Mouse (Mus musculus) erythroblast, adult 5-6 weeks (primary cell): ENCODE results near the gene Mrps18a. TPM values are rescaled to one million over a fixed set of nuclear protein-coding genes. Genes with fewer than 3 reads are reported as not detected.
A peak's percentile ranks its signal among the peaks of the same experiment; 100 is the strongest.

Experiments
- ATAC-seq: replicated peaks from 2 replicates; pipeline ENCODE4 v1.8.0; 2016; ENCODE audit warnings: moderate number of reproducible peaks, mild to moderate bottlenecking, moderate TSS enrichment, inconsistent platforms; ENCODE audit not compliant: poor library complexity, low FRiP score, severe bottlenecking
- total RNA-seq, 2 experiments: library from RNA; stranded (forward) in 1 of 2; stranded (reverse) in 1 of 2; fragments of 150-400 nt in 1 of 2; fragments of 200-764, 138-1000 nt in 1 of 2; gene quantifications; 2 replicates each; pipeline versions ENCODE4 v1.2.3 to v1.2.4; 2015 to 2017; ENCODE audit warnings: low replicate concordance in 2 of 2

The Mrps18a gene
- total RNA-seq, 2 experiments from 2014 or later, result 20.9 to 21.0 TPM

- ATAC-seq, result peak; percentile 83
These were observed 22.1 kb downstream of the Mrps18a start for GRCm38 (mm10) chr17:46132862-46133261.

DNA sequence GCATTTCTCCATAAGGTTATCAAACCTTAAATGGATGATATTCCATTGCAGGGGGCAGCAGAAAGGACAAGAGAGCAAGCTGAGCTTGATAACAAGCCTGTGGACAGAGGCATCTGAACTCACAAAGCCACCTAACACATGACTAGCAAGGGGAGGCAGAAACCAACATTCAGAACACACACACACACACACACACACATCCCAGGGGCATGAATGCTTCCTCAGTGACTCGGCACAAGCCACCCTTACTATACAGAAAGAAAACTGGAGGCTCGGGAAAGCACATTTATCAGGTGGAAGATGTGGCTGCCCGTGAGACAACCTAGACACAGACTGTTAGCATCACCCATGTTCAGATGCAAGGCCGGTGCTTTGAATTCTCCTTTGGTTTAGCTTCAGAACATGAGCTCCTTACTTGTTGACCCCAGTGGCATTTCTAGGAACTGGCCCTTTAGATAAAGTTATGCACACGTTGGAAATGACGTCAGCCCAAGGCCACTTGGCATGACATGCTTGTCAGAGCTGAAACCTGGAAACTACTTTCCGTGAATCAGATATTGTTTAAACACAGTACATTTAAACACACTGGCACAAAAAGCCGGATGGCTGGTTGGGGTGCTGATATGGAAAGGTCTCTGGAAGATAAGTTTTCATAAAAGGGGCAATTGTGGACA is 27.9 kb downstream of the Mrps18a start:
- peak; percentile 58 for ATAC-seq

DNA sequence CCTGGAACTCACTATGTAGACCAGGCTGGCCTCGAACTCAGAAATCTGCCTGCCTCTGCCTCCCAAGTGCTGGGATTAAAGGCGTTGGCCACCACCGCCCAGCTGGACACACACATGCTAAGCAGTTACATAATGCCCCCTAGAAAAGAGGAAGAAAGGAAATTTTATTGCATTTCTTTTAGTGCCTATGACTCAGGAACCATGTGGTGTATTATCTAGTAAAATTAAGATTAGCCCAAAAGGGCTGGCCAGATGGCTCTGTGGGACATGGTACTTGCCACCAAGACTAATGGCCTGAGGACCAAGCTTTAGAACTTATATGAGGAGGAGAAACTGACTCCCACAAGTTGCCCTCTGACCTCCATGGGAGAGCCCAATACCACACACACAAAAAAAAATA is 29.1 kb downstream of the Mrps18a start:
- no peak for ATAC-seq

- peak; percentile 82 for ATAC-seq
These were observed 33.0 kb downstream of the Mrps18a start, which contains the start of gene Rsph9 for GRCm38 (mm10) chr17:46143578-46144423. TSS of gene Rsph9 (minus strand) at chr17:46144216.

DNA sequence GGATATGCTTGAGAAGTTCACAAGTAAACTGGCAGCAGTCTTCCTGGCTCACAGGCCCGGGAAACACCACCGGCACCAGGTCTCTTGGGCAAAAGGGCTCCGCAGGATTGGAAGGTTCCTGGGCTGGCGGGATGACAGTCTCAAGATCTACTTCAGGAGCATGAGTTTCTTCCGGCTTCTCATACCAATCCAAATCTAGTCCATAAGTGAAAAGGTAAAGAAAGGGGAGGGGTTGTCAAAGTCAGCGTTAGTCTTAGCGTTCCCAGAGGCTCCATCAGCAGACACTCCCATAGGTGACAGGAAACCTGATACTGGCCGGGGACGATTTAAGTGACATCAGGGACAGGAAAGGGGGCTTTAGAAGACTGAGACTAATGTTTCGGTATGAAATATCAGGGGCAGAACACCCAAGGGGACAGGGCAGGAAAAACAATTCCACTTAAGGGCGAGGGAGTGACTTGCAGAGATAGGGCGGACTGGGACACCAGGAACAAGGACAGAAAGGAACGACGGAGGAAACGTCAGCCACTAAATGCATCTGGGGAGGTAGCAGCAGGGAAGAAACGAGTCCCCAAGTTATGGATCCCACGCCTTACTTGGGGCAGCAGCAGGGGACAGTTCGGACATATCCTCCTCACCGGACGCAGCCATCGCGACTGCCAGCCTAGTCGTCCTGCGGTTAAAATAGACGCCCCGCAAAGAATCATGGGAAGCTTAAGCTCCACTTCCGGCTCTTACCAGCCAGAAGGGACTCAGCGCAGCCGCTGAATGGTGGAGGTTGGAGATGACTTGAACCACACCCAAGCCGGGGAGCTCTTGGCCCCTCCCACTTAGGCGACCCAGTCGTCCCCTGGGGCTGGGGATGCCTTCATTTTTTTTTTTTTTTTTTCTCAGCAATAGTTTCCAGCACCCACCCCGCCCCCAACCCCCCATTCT is 42.3 kb downstream of the Mrps18a start, which contains the start of gene Mad2l1bp:
Mad2l1bp (minus strand) TSS at position 707 of the 936 bp plus-strand sequence.
- ATAC-seq, result peak; percentile 88

DNA sequence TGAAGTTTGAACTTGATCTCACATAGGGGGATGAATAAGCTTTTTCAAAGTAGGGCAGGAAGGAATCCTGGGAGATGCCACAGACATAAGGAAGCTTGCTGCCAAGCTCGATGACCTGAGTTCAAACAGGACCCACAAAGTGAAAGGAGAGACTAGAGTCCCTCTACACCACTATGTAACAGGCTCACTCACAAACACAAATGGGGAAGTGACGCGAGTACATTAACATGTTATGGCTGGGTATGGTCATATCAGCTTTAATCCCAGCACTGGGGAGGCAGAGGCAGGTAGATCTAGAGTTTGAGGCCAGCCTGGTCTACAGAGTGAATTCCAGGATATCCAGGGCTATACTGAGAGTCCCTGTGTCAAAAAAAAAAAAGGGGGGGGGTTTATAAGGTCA is 43.5 kb downstream of the Mrps18a start:
- ATAC-seq, result no peak

- ATAC-seq, result peak; percentile 52
These were observed 45.9 kb downstream of the Mrps18a start for GRCm38 (mm10) chr17:46156680-46157079.

GRCm38 (mm10) chr17:46157131-46157530 is 46.3 kb downstream of the Mrps18a start:
- ATAC-seq, result no peak

- peak; percentile 65 for ATAC-seq
These were observed 48.5 kb downstream of the Mrps18a start for GRCm38 (mm10) chr17:46159236-46159635.

DNA sequence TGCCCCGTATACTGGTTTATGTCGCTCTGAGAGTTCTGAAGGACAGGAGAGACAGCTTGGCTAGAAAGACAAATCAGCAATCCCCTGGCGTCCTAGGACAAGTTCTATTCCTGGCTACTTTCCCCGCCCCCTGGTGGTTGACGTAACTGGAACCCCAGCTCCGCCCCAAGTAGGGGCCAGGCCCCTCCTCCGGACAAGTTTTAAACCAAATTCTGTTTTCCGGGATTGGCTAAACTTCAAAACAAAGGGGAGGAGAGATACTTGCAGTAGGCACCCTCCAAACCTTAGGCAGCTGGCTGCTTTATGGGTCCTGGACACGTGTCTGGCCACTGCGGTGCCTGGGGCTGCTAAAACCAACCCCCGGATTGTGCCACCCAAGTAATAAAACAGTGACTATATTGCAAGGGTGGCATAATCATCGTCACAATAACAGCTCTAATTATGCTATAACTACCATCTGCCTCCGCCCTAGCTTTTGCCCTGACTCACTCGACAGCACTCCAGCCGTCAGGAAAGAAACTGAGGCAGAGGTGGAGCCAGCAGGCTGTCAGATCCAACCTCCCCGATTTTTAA is 49.4 kb downstream of the Mrps18a start:
- peak; percentile 65 for ATAC-seq

GRCm38 (mm10) chr17:46160686-46161085 is 49.9 kb downstream of the Mrps18a start, which contains the start of gene Gtpbp2:
TSS of gene Gtpbp2 (plus strand) at chr17:46161032.
- peak; percentile 71 for ATAC-seq

DNA sequence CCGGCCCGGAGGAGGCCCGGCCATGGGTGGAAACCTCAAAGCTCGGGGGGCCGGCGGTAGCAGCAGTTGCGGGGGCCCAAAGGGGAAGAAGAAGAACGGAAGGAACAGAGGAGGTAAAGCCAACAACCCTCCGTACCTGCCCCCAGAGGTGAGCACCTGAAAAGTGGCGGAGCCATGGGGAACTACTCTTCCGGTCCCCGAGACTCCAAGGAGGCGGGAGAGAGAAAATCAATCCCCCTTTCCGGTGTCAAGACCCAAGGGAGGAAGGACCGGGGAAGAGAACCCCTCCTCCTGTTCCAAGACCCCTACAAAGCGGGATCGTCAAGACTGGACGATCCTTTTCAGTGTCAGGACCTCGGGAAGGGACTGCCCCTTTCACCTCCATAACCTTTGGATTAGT is 50.4 kb downstream of the Mrps18a start:
- no peak for ATAC-seq

DNA sequence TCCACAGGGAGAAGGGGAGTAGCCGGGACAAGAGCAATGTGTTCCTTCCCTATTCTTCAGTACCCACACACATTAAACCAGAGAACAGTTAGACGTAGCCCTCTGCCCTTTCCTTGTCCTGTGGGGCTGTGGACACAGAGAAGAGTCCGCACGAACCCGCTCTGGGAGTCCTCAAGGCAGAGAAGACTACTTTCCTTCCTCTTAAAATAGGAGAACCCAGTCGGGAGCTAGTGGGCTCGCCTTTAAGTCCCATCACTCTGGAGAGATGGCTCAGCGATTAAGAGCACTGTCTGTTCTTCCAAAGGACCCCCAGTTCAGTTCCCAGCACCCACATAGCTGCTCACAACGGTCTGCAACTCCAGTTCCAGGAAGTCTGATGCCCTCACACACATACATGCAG is 50.9 kb downstream of the Mrps18a start:
- ATAC-seq, result no peak

DNA sequence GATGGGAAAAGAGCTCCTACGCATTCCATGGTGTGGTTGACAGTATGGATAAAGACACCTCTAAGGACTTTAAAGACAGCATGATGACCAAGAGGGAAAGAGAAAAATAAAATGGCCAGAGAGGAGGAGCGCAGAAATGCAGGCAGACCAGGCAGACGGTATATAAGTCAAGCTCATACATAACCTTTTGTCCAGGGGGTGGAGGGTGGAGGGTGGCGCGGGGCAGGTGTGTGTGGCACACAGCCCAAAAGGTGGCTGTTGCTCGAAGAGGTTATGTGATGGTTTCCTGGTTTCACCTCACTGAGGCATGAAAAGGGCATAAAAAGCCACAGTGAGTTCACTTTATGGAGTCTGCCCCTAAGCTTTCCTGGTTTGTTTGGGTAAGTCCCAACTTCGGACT is 51.8 kb downstream of the Mrps18a start:
- ATAC-seq, result no peak

DNA sequence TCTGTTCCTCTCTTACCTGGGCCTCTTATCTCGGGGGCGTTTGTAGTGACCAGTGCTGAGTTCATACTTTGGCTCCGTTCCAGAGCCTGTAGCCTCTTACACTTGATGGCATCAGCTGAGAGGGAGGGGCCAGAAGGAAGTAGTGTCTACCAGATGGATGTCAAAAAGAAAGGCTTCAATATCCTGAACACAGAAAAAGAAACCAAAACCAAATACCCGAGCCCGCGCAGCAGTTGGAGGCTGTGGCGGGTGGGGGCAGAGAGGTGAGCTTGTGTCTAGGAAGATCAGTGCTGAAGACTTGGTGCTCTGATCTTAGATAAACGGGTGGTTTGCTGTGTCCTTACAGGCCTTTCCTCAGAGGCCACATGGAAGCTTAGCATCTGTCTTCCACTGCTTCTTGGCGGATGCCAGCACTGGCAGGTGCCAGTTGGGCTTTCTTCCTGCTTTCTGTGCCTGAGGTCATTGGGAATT is 52.2 kb downstream of the Mrps18a start:
- no peak for ATAC-seq

- no peak for ATAC-seq
These were observed 53.5 kb downstream of the Mrps18a start for GRCm38 (mm10) chr17:46164301-46164700.

DNA sequence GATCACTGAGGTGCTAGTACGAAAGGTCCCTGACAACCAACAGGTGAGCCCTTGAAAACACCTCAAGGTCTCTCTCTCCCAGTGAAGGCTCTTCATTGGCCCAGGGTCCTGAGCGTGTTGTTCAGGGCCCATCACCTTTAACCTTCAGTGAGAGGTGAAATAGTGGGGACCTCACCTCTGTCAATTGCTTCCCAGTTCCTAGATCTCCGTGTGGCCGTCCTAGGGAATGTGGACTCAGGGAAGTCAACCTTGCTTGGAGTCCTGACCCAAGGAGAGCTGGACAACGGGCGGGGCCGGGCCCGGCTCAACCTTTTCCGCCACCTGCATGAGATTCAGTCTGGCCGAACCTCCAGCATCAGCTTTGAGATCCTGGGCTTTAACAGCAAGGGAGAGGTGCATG is 54.0 kb downstream of the Mrps18a start:
- ATAC-seq, result no peak

DNA sequence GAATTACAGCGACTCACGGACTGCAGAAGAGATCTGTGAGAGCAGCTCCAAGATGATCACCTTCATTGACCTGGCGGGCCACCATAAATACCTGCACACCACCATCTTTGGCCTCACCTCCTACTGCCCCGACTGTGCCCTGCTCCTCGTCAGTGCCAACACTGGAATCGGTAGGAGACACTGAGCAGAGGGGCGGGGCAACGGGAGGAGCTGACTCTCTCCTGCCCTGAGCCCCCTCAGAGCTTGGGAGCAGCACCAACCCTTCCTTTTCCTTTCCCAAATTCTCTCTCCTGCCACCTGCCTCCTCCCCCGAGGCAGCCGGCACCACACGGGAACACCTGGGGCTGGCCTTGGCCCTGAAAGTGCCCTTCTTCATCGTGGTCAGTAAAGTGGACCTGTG is 54.7 kb downstream of the Mrps18a start:
- ATAC-seq, result no peak

DNA sequence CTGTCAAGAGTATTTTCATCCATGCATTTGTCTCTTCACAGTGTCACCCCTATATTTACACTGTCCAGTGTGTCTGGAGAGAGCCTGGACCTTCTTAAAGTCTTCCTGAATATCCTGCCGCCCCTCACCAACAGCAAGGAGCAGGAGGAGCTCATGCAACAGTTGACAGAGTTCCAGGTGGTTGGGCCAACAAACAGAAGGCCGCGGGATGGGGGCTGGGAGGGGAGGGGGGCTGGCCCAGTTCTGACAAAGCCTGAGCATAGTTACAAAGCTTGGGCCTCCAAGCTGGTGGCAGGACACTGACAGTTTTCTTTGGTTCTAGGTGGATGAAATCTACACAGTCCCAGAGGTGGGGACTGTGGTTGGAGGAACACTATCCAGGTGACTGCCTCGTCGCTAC is 55.5 kb downstream of the Mrps18a start:
- ATAC-seq, result no peak
